Mouse (Mus musculus): ENCODE results near the gene Shisa8. TPM values are rescaled to one million over a fixed set of nuclear protein-coding genes. Genes with fewer than 3 reads are reported as not detected.

Gene Shisa8
- polyA plus RNA-seq, 1 experiment from 2014 or later, result 0.57 TPM

- H3K27me3 ChIP-seq (ENCODE audit: control insufficient read depth, insufficient read depth, low read length), result peaks cover 11% of the 10 kb centered on the region
- no peak overlapping the region for H3K4me3 ChIP-seq (ENCODE audit: low read depth, low read length)
- 84% methylated on average over 5 of the region's 5 CpGs for WGBS
Observed at GRCm38 (mm10) chr15:82225769-82226168, 13.2 kb upstream of the Shisa8 start.

GRCm38 (mm10) chr15:82224602-82225215 is 12.1 kb upstream of the Shisa8 start:
- 0 out of 2 replicates have a peak overlapping the region, but pooled peaks have one; percentile 34 for H3K9ac ChIP-seq (ENCODE audit: low read length)
- H3K4me2 ChIP-seq, result peak overlapping the region; percentile 47
- peaks cover 11% of the 10 kb centered on the region for H3K27me3 ChIP-seq (ENCODE audit: control insufficient read depth, insufficient read depth, low read length)
- no peak overlapping the region for H3K27ac ChIP-seq (ENCODE audit: low read depth, low read length)
- peaks cover 2% of the 10 kb centered on the region for H3K4me1 ChIP-seq (ENCODE audit: control insufficient read depth, insufficient read depth, low read length)
- 25% methylated on average over 7 of the region's 7 CpGs for WGBS
- no peak for ATAC-seq (ENCODE audit: low FRiP score)
- H3K9me3 ChIP-seq (ENCODE audit: control insufficient read depth, low read length), result no peaks in the 10 kb centered on the region
- DNase-seq (ENCODE audit: low spot score, missing footprints), result no peak
- H3K36me3 ChIP-seq (ENCODE audit: control insufficient read depth, insufficient read depth, low read length), result no peaks in the 10 kb centered on the region
- H3K4me3 ChIP-seq (ENCODE audit: low read depth, low read length), result no peak overlapping the region

More at GRCm38 (mm10) chr15:82225769-82226168, 13.2 kb upstream of the Shisa8 start:
- DNase-seq (ENCODE audit: low spot score, missing footprints), result no peak
- no peak overlapping the region for H3K9ac ChIP-seq (ENCODE audit: low read length)
- no peaks in the 10 kb centered on the region; the same call in 1 of the 2 replicates for H3K4me1 ChIP-seq (ENCODE audit: control insufficient read depth, insufficient read depth, low read length)
- no peak overlapping the region for H3K4me2 ChIP-seq
- no peaks in the 10 kb centered on the region for H3K9me3 ChIP-seq (ENCODE audit: control insufficient read depth, low read length)
- no peak overlapping the region for H3K27ac ChIP-seq (ENCODE audit: low read depth, low read length)
- no peak for ATAC-seq (ENCODE audit: low FRiP score)
- H3K36me3 ChIP-seq (ENCODE audit: control insufficient read depth, insufficient read depth, low read length), result no peaks in the 10 kb centered on the region

GRCm38 (mm10) chr15:82223657-82224601 is 11.3 kb upstream of the Shisa8 start, which contains the start of gene Tnfrsf13c:
Gene Tnfrsf13c (minus strand): TSS chr15:82224369.
- peak within 1 kb of the TSS; percentile 47 for H3K4me2 ChIP-seq
- peak within 1 kb of the TSS; percentile 34 for H3K9ac ChIP-seq (ENCODE audit: low read length)
- WGBS, result 1% methylated on average over 43 of the region's 44 CpGs
- ATAC-seq (ENCODE audit: low FRiP score) (peak; percentile 61), DNase-seq (ENCODE audit: low spot score, missing footprints) (no peak)
- no peaks in the 10 kb centered on the region for H3K36me3 ChIP-seq (ENCODE audit: control insufficient read depth, insufficient read depth, low read length)
- peaks cover 3% of the 10 kb centered on the region for H3K4me1 ChIP-seq (ENCODE audit: control insufficient read depth, insufficient read depth, low read length)
- peak within 1 kb of the TSS; percentile 21 for H3K4me3 ChIP-seq (ENCODE audit: low read depth, low read length)
- H3K9me3 ChIP-seq (ENCODE audit: control insufficient read depth, low read length), result no peaks in the 10 kb centered on the region
- peaks cover 11% of the 10 kb centered on the region for H3K27me3 ChIP-seq (ENCODE audit: control insufficient read depth, insufficient read depth, low read length)
- no peak within 1 kb of the TSS for H3K27ac ChIP-seq (ENCODE audit: low read depth, low read length)

DNA sequence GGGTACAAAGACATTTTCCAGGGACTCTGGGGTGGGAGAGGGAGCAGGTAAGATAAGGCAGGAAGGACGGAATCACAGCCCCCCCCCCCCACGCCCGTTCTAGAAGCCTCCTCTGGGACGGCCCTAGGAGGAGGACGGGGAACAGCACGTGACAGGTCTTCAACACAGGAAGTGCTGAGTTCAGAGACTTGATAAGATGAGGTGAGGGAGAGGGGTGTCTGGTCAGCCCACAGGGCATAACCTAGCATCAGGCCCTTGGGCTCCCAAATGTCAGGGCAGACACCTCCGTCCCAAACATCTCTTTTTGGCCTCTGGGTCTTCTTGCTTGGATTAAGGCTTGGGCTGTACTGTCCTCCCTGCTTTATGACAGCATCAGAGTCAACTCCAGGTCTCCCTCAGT is 10.6 kb upstream of the Shisa8 start:
- no peak for DNase-seq (ENCODE audit: low spot score, missing footprints)
- H3K9ac ChIP-seq (ENCODE audit: low read length), result no peak overlapping the region
- no peaks in the 10 kb centered on the region for H3K9me3 ChIP-seq (ENCODE audit: control insufficient read depth, low read length)
- 69% methylated on average over 7 of the region's 7 CpGs for WGBS
- ATAC-seq (ENCODE audit: low FRiP score), result 0 out of 2 replicates have a peak, but pooled peaks have one; percentile 9
- H3K27me3 ChIP-seq (ENCODE audit: control insufficient read depth, insufficient read depth, low read length), result peaks cover 11% of the 10 kb centered on the region
- no peak overlapping the region for H3K27ac ChIP-seq (ENCODE audit: low read depth, low read length)
- H3K4me3 ChIP-seq (ENCODE audit: low read depth, low read length), result no peak overlapping the region
- H3K4me1 ChIP-seq (ENCODE audit: control insufficient read depth, insufficient read depth, low read length), result peaks cover 3% of the 10 kb centered on the region
- no peaks in the 10 kb centered on the region for H3K36me3 ChIP-seq (ENCODE audit: control insufficient read depth, insufficient read depth, low read length)
- peak overlapping the region; percentile 47 for H3K4me2 ChIP-seq

GRCm38 (mm10) chr15:82221104-82221860 is 8.7 kb upstream of the Shisa8 start:
- H3K27me3 ChIP-seq (ENCODE audit: control insufficient read depth, insufficient read depth, low read length), result peaks cover 14% of the 10 kb centered on the region
- no peak overlapping the region for H3K27ac ChIP-seq (ENCODE audit: low read depth, low read length)
- no peak overlapping the region for H3K4me3 ChIP-seq (ENCODE audit: low read depth, low read length)
- 66% methylated on average over 14 of the region's 14 CpGs for WGBS
- no peak overlapping the region for H3K4me2 ChIP-seq
- no peaks in the 10 kb centered on the region for H3K9me3 ChIP-seq (ENCODE audit: control insufficient read depth, low read length)
- no peaks in the 10 kb centered on the region for H3K36me3 ChIP-seq (ENCODE audit: control insufficient read depth, insufficient read depth, low read length)
- peaks cover 14% of the 10 kb centered on the region for H3K4me1 ChIP-seq (ENCODE audit: control insufficient read depth, insufficient read depth, low read length)
- no peak for DNase-seq (ENCODE audit: low spot score, missing footprints)
- no peak overlapping the region for H3K9ac ChIP-seq (ENCODE audit: low read length)
- ATAC-seq (ENCODE audit: low FRiP score), result no peak

- peaks cover 16% of the 10 kb centered on the region for H3K4me1 ChIP-seq (ENCODE audit: control insufficient read depth, insufficient read depth, low read length)
- 67% methylated on average over 11 of the region's 12 CpGs for WGBS
- no peaks in the 10 kb centered on the region for H3K9me3 ChIP-seq (ENCODE audit: control insufficient read depth, low read length)
- H3K27ac ChIP-seq (ENCODE audit: low read depth, low read length), result no peak overlapping the region
- H3K27me3 ChIP-seq (ENCODE audit: control insufficient read depth, insufficient read depth, low read length), result peaks cover 18% of the 10 kb centered on the region
- H3K36me3 ChIP-seq (ENCODE audit: control insufficient read depth, insufficient read depth, low read length), result no peaks in the 10 kb centered on the region
- no peak overlapping the region for H3K4me2 ChIP-seq
- ATAC-seq (ENCODE audit: low FRiP score) (no peak), DNase-seq (ENCODE audit: low spot score, missing footprints) (no peak)
- no peak overlapping the region for H3K4me3 ChIP-seq (ENCODE audit: low read depth, low read length)
- H3K9ac ChIP-seq (ENCODE audit: low read length), result no peak overlapping the region
Observed at GRCm38 (mm10) chr15:82220003-82220675, 7.5 kb upstream of the Shisa8 start.

GRCm38 (mm10) chr15:82218778-82219666 is 6.4 kb upstream of the Shisa8 start:
- H3K36me3 ChIP-seq (ENCODE audit: control insufficient read depth, insufficient read depth, low read length), result no peaks in the 10 kb centered on the region
- peaks cover 16% of the 10 kb centered on the region for H3K4me1 ChIP-seq (ENCODE audit: control insufficient read depth, insufficient read depth, low read length)
- H3K4me2 ChIP-seq, result no peak overlapping the region
- no peaks in the 10 kb centered on the region for H3K9me3 ChIP-seq (ENCODE audit: control insufficient read depth, low read length)
- 78% methylated on average over 26 of the region's 26 CpGs for WGBS
- H3K9ac ChIP-seq (ENCODE audit: low read length), result no peak overlapping the region
- DNase-seq (ENCODE audit: low spot score, missing footprints) (no peak), ATAC-seq (ENCODE audit: low FRiP score) (no peak)
- H3K4me3 ChIP-seq (ENCODE audit: low read depth, low read length), result no peak overlapping the region
- peaks cover 20% of the 10 kb centered on the region for H3K27me3 ChIP-seq (ENCODE audit: control insufficient read depth, insufficient read depth, low read length)
- H3K27ac ChIP-seq (ENCODE audit: low read depth, low read length), result no peak overlapping the region

DNA sequence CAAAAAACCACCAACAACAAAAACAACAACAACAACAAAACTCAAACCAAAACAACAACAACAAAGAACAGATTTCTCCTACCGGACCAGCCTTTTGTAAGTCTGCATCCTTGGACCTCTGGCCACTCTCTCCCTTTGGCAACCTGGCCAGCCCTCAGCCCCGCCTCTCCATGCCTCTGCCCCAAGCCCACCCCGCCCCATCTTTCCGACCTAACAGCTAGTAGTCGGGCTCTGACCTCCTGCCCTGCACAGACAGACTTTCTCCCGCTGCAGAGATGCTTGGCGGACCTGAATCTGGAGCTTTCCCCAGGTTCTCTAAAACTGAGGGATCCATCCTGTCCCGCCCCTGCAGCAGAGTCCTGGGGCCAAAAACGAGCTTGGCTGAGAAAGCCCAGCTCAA is 5.4 kb upstream of the Shisa8 start:
- Histone ChIP-seq H3K9ac (ENCODE audit: low read length) (no peak overlapping the region), H3K9me3 (ENCODE audit: control insufficient read depth, low read length) (no peaks in the 10 kb centered on the region), H3K36me3 (ENCODE audit: control insufficient read depth, insufficient read depth, low read length) (no peaks in the 10 kb centered on the region), H3K4me3 (ENCODE audit: low read depth, low read length) (no peak overlapping the region), H3K4me2 (no peak overlapping the region), H3K4me1 (ENCODE audit: control insufficient read depth, insufficient read depth, low read length) (peaks cover 16% of the 10 kb centered on the region), H3K27ac (ENCODE audit: low read depth, low read length) (no peak overlapping the region), H3K27me3 (ENCODE audit: control insufficient read depth, insufficient read depth, low read length) (peaks cover 28% of the 10 kb centered on the region)
- 30% methylated on average over 9 of the region's 9 CpGs for WGBS
- no peak for ATAC-seq (ENCODE audit: low FRiP score)
- DNase-seq (ENCODE audit: low spot score, missing footprints), result no peak
